Mouse (Mus musculus) layer of hippocampus, postnatal 25 days (tissue): ENCODE data around the gene Kif2a. TPM values are rescaled to one million over a fixed set of nuclear protein-coding genes. Genes with fewer than 3 reads are reported as not detected.

Experiments
- DNase-seq, 2 experiments: peaks; one replicate each; pipeline ENCODE4 v3.0.0; 2022; ENCODE audit warnings: mixed read lengths in 2 of 2, low spot score in 1 of 2; ENCODE audit errors: extremely low spot score in 1 of 2
- total RNA-seq, 2 experiments: library from RNA; stranded (reverse); gene quantifications; 2 replicates each; pipeline ENCODE4 v1.2.3; 2021

Gene Kif2a
- total RNA-seq = 100 to 1,000 TPM; 116 to 128 TPM

DNA sequence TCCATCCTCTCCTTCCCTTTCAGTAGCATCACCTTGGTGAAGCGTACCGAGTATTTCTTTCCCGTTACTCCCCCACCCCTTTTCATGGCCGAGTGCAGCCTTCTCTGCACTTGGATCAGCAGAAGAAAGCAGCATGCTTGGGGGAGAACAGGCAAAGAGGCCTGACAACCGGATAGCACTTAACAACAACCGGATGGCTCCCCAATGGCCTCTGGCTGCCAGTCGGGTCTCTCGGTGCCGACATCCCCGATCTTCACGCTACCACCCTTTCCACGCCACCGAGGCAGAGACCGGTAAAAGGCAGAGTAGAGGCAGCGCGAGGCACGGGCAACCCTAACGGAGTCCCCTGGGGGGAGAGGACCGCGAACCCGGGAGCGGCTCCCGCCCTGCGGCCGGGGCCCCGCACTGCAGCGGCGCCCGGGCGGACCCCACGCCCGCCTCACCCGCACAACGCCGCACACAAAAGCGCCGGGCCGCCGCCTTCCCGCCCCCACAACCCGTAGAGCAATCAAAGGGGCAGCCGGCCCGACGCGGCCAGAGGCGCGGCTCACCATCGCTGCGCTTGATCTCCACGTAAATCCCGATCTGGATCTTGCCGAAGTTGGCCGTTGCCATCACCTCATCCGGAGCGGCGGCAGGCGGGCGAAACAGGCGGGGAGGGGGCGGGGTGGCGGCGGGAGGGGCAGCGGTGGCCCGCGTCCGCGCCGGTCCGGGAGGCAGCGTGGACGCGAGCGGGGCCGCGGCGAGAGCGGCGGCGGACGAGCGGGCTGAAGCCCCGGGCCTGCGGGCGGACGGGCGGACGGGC, at the start of gene Kif2a:
Gene Kif2a, minus strand, starts transcription at position 666 of the 805 bp plus-strand sequence.
- DNase-seq = peak; percentile 29 to 62

DNA sequence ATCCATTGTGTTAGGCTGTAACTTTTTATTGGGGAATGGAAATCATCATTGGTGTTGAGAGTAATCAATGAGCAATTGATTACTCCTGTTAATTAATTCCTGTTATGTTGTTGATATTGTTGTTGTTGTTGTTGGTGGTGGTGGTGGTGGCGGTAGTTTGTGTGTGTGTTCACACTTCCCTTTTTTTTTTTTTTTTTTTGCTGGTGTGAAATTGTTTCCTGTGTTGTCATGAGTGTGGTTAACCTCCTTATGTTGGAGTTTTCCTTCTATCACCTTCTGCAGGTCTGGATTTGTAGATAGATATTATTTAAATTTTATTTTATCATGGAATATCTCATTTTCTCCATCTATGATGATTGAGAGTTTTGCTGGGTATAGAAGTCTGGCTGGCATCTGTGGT, 47.1 kb upstream of the Kif2a start:
- no peak for DNase-seq

DNA sequence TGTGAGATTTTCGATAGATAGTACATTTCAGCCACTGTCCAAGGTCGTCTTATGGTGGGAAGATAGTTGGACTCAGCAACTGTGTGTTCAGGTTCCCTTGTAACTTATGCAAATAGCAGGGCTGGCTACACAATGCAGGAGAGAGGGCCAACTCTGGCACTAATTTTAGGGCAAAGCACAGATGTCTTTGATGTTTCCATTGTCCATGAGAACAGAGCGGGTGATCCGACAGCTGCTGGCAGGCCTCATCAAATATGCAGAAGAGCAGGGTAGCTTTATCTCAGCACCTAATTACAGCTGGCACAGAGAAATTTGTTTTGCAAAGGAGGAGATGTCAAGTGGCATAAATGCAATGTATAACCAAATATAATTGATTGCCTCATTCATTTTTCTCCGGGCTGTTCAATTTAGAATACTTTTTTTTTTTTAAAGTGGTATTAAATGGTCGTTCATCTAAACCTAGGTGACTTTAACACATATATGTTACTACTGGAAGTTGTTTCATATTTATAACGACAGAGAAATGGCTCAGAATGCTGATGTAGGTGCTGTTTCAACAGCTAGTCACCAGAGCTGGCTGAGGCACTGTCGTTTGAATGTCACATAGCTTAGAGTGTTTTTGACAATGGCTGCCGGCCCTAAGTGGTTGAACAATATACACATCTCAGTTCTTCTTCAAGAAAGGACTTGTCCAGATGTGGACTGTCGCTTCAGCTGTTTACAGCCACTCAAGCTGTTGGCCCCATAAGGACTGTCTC, 43.4 kb upstream of the Kif2a start:
- DNase-seq = no peak

DNA sequence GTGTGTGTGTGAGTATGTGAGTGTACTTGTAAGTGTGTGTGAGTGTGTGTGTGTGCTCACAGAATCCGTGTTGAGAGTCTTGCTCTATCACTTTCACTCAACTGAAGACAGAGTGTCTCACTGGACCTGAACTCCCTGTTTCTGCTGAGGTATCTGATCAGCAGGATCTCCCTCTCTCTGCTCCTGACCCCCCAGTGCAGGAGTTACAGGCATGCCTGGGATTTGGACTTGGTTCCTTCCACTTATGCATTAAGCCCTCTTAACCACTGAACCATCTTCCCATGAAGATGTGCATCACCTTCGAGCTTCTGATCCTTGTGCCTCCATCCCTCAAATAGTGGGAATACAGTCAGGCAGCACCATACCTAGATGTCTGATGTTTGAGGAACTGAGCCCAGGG, 42.3 kb upstream of the Kif2a start:
- DNase-seq = no peak

DNA sequence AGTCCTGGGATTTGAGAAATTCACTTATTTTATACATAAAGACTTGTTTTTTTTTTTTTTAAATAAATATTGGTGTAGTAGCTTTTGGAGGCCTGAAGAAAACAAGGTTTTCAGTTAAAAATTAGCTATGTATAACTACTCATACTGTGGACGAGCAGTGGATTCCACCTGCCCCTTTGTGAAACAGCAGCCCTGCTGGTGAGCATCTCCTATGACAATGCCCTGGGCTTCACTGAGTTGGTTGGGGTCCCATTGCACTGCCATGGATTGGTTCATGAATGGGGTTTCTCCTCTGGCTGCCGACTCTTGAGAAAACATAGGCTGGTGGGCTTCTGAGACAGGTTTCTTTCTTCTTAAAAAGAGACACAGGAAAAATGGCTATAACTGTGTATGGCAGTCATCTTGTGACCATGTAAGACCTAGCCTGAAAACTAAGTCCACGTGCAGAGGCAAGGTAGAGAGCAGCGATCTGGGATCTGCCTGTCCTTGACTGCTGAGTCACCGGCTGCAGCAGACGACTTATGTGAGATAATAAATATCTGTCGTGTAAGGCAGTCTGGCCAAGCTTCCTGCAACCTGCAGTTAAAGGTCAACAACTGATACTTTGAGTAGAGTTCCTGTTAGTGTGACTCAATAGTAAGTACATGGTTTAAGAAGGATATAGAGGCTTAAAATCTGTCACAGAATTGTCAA, 41.3 kb upstream of the Kif2a start:
- no peak for DNase-seq

DNA sequence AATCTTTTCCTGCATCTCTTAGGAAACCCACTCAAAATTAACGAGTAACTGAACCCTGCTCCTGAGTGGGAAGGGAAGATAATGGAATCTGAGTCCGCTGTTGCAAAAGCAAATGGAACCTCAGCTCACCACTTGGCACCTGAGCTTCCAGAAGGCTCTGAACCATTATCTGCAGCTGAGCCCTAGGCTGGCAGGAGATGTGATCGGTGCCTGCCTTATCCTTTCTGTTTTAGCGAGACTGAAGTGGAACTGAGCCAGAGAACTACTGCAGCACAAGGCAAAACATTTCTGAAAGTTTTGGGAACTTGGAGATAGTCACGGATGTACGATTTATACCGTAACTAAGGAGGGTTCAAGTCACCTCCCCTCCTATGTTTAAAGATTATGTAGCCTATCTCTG, 38.2 kb upstream of the Kif2a start:
- no peak for DNase-seq

DNA sequence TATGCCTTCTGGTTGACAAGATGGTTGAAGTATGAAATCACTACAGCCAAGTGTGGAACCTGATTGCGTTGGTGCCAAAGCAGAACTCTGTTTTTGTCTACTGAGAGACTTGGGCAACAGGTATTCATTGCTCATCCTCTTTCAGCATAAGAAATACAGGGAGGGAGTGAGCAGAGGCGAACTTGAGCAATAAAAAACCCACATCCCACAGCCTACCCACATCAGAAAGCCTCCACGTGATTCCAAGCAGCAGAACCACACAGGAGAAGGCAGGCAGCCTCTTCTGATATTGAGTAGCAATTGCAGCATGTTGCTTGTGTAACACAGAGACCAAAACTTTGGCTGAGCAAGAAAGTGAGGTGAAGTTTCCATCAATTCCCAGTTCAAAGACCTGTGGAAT, 37.5 kb upstream of the Kif2a start:
- DNase-seq = no peak

DNA sequence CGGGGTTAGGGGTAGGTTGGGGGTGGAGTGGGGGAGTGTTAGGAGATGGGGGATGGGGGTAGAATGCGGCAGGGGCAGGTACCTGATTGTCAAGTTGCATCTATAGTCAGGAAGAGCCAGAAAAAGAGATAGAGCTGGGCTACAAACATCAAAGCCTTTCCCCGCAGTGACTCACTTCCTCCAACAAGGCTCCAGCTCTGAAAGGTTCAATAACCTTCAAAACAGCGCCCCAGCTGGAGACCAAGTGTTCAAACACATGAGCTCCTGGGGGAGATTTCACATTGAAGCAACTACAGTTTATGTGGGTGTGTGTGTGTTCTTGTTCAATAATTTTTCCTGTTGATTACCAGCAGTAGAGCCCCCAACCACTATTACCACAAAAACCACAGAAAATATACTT, 34.4 kb upstream of the Kif2a start:
- DNase-seq = no peak

GRCm38 (mm10) chr13:107054496-107054895, 32.6 kb upstream of the Kif2a start:
- DNase-seq = no peak

- DNase-seq = no peak
These were observed 29.4 kb upstream of the Kif2a start for GRCm38 (mm10) chr13:107051342-107051741.

DNA sequence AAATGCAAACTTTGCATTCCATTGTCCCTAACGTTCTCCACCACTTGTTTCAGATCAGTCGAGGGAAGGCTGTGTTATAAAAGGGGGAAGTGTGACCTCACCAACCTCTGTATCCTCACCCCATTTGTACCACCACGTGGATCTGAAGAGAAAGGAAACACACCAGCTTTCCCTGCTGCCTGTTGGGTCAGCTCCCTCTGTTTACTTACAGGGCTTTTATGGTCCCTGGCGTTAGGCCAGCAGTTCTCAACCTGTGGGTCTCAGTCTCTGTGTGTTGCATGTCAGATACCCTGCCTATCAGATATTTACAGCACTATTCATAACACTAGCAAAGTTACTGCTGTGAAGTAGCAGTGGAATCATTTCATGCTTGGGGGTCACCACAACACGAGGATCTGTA, 22.3 kb upstream of the Kif2a start:
- DNase-seq = no peak

- no peak for DNase-seq
These were observed 20.6 kb upstream of the Kif2a start for GRCm38 (mm10) chr13:107042551-107042950.

DNA sequence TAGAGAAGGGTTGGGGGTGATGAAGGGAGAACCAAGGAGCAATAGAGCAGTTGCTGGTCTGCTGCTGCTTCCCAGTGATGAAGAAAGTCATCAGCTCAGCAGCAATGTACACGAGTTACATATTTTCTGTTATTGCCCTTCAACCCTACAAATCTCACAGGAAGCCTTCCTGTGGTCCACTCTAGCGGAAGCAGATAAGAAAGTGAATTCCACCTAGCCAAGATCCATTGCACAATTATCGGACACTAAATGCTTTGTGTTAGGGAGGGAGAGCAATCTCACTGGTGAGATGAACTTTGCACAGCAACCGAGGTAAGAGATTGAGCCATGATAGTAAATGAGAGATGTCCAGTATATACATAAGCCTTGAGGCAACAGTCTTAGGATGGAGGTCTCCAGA, 17.6 kb upstream of the Kif2a start:
- DNase-seq = no peak

DNA sequence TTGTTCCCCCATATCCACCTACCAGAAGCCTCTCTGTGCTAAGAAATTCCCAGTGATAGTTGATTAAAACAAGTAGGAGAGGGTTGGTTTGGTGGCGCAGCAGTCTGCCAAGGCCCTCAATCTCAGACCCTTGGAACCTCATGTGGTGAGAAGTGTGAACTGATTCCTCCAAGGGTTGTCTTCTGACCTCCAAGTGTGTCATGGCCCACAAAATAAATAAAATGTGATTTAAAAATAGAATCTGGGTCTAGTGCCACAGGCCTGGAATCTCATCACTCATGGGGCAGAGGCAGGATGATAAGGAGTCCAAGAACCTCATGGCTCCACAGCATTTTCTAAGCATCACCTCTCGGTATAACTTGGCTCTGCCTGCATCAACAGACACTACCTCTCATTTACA, 16.4 kb upstream of the Kif2a start:
- DNase-seq = no peak

GRCm38 (mm10) chr13:107035511-107036113, 13.7 kb upstream of the Kif2a start:
- DNase-seq = no peak

DNA sequence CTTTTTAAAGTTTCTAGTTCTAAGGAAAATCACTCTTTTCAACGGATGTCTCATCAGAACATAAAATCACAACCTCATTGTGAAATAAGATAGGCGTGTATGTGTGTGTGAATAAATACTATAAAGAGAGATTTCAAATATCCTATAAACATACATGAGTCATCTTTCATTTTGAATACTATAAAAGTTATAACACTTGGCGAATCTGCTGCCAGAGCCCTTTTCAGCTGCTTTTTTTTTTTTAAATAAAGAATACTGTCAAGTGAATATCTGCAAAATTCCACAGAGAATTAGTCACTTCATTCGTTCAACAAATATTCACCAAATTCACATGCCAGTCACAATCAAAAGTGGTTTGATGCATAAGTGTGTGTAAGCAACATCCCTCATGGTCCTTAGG, 13.2 kb upstream of the Kif2a start:
- DNase-seq = no peak

GRCm38 (mm10) chr13:107034028-107034920, 12.3 kb upstream of the Kif2a start:
- no peak for DNase-seq

GRCm38 (mm10) chr13:107031228-107031627, 9.3 kb upstream of the Kif2a start:
- no peak for DNase-seq

DNA sequence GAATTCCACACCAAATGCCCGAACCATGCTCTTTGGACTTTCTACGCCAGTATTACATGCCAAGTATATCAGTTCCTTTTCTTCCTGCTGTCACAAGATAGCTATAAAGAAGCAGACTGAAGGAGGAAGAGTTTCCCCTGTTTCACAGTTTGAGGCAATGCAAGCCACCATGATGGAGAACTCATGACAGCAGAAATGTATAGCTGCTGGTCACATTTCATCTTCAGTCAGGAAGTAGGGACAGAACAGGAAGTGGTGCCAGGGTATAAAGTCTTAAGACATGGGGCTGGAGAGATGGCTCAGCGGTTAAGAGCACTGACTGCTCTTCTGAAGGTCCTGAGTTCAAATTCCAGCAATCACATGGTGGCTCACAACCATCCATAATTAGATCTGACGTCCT, 5.3 kb upstream of the Kif2a start:
- no peak for DNase-seq

DNA sequence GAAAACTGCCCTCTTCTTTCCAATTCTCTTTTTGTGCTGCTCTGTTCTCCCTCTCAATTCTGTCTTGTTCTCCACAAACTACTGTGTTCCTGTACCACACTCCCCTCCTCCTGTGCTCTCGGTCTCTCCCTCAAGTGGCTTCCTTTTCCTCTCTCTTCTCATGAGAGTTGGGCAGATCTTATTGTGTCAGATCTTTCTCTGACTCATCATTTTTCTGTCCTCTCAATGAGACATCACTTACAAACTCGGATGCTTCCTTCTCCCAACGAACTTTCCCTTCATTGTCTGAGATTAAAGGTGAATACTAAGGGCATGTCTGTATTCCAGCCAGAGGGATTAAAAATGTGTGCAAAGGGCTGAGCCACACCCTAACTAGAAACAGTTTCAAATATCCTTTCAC, 3.7 kb upstream of the Kif2a start:
- DNase-seq = no peak
